Mouse (Mus musculus) C2C12 (cell line): ENCODE results near the gene Tex2.

ENCODE experiments used
- CEBPB ChIP-seq: IDR thresholded peaks from one replicate; pipeline ENCODE4 v1.6.1; 2011; ENCODE audit warnings: low read depth, mild to moderate bottlenecking, control low read depth, moderate library complexity
- CTCF ChIP-seq: IDR thresholded peaks from one replicate; pipeline ENCODE4 v1.5.1; 2011; ENCODE audit not compliant: control insufficient read depth, insufficient read depth, insufficient read length
- FOSL1 ChIP-seq: IDR thresholded peaks from one replicate; pipeline ENCODE4 v1.8.0; 2011; ENCODE audit warnings: mild to moderate bottlenecking, low read length; ENCODE audit not compliant: poor library complexity, insufficient read depth, severe bottlenecking
- MAX ChIP-seq: IDR thresholded peaks from one replicate; pipeline ENCODE4 v1.6.1; 2011; ENCODE audit warnings: mild to moderate bottlenecking, control low read depth
- MYOD1 ChIP-seq: IDR thresholded peaks from one replicate; pipeline ENCODE4 v1.6.1; 2011; ENCODE audit warnings: low read depth; ENCODE audit not compliant: control insufficient read depth, insufficient read length
- MYOG ChIP-seq: IDR thresholded peaks from one replicate; pipeline ENCODE4 v1.6.1; 2011; ENCODE audit not compliant: control insufficient read depth, insufficient read length; ENCODE audit errors: extremely low read depth
- USF1 ChIP-seq: IDR thresholded peaks from one replicate; pipeline ENCODE4 v1.6.1; 2011; ENCODE audit warnings: low read depth, mild to moderate bottlenecking, control low read depth, moderate library complexity

DNA sequence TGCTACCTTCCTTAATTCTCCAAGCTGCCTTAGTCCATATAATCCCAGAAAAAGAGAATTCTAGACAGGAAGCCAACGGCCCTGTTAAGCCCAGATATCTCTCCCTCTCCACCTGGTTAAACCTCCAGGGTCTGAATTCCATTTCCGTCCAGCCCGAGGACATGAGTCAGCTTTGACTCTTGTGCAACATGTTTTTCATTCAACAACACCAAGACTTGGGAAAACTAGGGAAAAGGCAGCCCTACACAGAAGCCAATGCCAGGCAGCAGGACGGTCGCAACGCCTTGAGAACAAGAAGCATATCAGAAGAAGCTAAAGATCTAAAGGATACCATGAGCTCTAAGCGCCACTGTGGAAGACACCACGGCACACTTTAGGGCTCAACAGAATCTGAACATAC lies 32.8 kb downstream of the Tex2 start:
- TF ChIP-seq USF1, result no peak
- no peak for TF ChIP-seq CTCF
- TF ChIP-seq CEBPB, result peak; percentile 93
- TF ChIP-seq MYOG, result no peak
- no peak for TF ChIP-seq MYOD1
- TF ChIP-seq MAX, result no peak
- no peak for TF ChIP-seq FOSL1
